Mouse (Mus musculus) heart, adult 18-20 months (tissue): ENCODE measurements at regions not wholly inside any gene's neighbourhood (a gene's known extent, or its start where the extent isn't known, plus 50 kb on each side); places are given as distances from the start of the nearest gene placed in this dataset.

Experiments used
- DNase-seq, 2 experiments: peaks; one replicate each; pipeline ENCODE4 v3.0.0; 2021 to 2022; ENCODE audit warnings: mixed read lengths in 1 of 2

- DNase-seq, result peak; percentile 21 to 24
Observed at GRCm38 (mm10) chr10:83896160-83896559, 173.5 kb downstream of the 1500009L16Rik start.

- no peak for DNase-seq
Observed at GRCm38 (mm10) chr10:83897558-83897957, 174.9 kb downstream of the 1500009L16Rik start.

GRCm38 (mm10) chr10:83906751-83907150 is 184.1 kb downstream of the 1500009L16Rik start:
- peak; percentile 50 to 60 for DNase-seq

GRCm38 (mm10) chr10:83910649-83911370 is 188.1 kb downstream of the 1500009L16Rik start:
- DNase-seq, result no peak

GRCm38 (mm10) chr10:83914401-83915132 is 191.9 kb downstream of the 1500009L16Rik start:
- DNase-seq, result no peak

GRCm38 (mm10) chr10:83915133-83915730 is 192.6 kb downstream of the 1500009L16Rik start:
- DNase-seq, result no peak

- DNase-seq, result no peak
Observed at GRCm38 (mm10) chr10:83926990-83927389, 204.3 kb downstream of the 1500009L16Rik start.

- no peak for DNase-seq
Observed at GRCm38 (mm10) chr10:83927554-83927953, 204.9 kb downstream of the 1500009L16Rik start.

GRCm38 (mm10) chr10:83931758-83932157 is 209.1 kb downstream of the 1500009L16Rik start:
- no peak for DNase-seq

- no peak for DNase-seq
Observed at GRCm38 (mm10) chr10:83933201-83933600, 210.5 kb downstream of the 1500009L16Rik start.

GRCm38 (mm10) chr10:83934498-83934897 is 211.8 kb downstream of the 1500009L16Rik start:
- DNase-seq, result peak in 1 of 2 experiments; percentile 28

GRCm38 (mm10) chr10:83937168-83937567 is 214.5 kb downstream of the 1500009L16Rik start:
- DNase-seq, result peak; percentile 58 to 88

GRCm38 (mm10) chr10:83942101-83942500 is 219.4 kb downstream of the 1500009L16Rik start:
- DNase-seq, result peak; percentile 23 to 30

- DNase-seq, result no peak
Observed at GRCm38 (mm10) chr10:83944158-83944557, 221.5 kb downstream of the 1500009L16Rik start.

- DNase-seq, result no peak
Observed at GRCm38 (mm10) chr10:83944897-83945296, 222.2 kb downstream of the 1500009L16Rik start.

GRCm38 (mm10) chr10:83945503-83945902 is 222.8 kb downstream of the 1500009L16Rik start:
- DNase-seq, result no peak

- peak in 1 of 2 experiments; percentile 38 for DNase-seq
Observed at GRCm38 (mm10) chr10:83946186-83947176, 223.8 kb downstream of the 1500009L16Rik start.

- no peak for DNase-seq
Observed at GRCm38 (mm10) chr10:83957118-83957759, 234.6 kb downstream of the 1500009L16Rik start.

- no peak for DNase-seq
Observed at GRCm38 (mm10) chr10:83958397-83958796, 235.7 kb downstream of the 1500009L16Rik start.

GRCm38 (mm10) chr10:83958826-83959225 is 236.2 kb downstream of the 1500009L16Rik start:
- no peak for DNase-seq

- no peak for DNase-seq
Observed at GRCm38 (mm10) chr10:83963232-83963760, 240.6 kb downstream of the 1500009L16Rik start.
